Mouse (Mus musculus): ENCODE data around the gene Tra2b. TPM values are rescaled to one million over a fixed set of nuclear protein-coding genes. Genes with fewer than 3 reads are reported as not detected.
"Not testable (repeated sequence)": the region's sequence is repeated elsewhere in the genome, so short reads cannot be mapped to it uniquely, and the experiment has no call there.

Gene Tra2b
- polyA plus RNA-seq, 1 experiment, result 64.5 TPM

DNA sequence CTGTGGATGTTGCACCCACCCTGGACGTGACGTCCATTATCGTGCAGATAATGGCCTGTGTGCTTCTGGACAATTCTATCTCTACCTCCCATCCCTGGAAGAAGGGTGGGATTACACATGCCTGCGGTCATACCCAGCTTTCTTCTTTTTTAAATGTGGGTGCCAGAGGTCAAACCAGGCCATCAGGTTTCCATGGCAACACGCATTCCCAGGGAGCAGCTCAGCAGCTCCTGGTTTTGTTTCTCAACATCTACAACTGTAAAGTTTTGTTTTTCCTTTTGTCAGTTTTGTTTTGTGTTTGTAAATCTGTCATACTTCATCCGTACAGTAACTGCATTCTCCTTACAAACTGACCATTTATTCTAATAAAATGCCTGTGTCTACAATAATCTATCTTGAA lies 31.3 kb downstream of the Tra2b start:
- Histone ChIP-seq H3K4me1 (ENCODE audit: control insufficient read depth, insufficient read depth, insufficient read length, low read length) (no peaks in the 10 kb centered on the region), H3K27ac (replicated peaks; ENCODE audit: low read depth, low read length) (no peak overlapping the region), H3K4me3 (ENCODE audit: insufficient read depth, low read depth, low read length) (no peak overlapping the region)

DNA sequence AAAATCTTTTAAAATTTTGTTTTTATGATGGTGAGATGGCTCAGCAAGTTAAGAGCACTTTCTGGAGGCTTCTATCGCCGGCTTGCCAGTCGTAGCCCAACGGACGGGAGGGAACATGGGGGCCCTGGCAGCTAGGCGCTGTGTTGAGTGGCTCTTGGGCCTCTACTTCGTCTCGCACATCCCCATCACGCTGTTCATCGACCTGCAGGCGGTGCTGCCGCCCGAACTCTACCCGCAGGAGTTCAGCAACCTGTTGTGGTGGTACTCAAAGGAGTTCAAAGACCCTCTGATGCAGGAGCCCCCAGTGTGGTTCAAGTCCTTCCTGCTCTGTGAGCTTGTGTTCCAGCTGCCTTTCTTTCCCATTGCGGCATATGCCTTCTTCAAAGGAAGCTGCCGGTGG lies 35.5 kb downstream of the Tra2b start:
- H3K27ac ChIP-seq (replicated peaks; ENCODE audit: low read depth, low read length); H3K4me3 ChIP-seq (ENCODE audit: insufficient read depth, low read depth, low read length); H3K4me1 ChIP-seq (ENCODE audit: control insufficient read depth, insufficient read depth, insufficient read length, low read length): not testable (repeated sequence)

DNA sequence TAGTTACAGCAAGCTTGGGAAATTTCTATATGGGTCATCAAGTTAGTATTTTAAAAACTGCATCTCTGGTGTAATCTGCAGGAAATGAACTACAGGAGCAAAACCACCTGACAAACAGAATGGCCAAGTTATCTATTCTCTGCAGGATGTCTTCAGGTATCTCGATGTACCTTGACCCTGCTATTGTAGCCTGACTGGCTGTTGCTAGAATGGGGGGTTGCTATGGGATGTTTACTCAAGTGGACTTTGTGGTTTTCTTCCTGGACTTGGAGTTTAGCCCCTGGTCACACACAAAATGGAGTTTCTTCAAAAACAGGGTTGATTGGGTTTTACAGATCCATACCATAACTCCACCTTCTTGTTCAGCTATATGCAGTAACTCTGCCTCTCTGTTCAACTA lies 62.3 kb downstream of the Tra2b start:
- Histone ChIP-seq H3K27ac (replicated peaks; ENCODE audit: low read depth, low read length) (no peak overlapping the region), H3K4me1 (ENCODE audit: control insufficient read depth, insufficient read depth, insufficient read length, low read length) (no peaks in the 10 kb centered on the region), H3K4me3 (ENCODE audit: insufficient read depth, low read depth, low read length) (no peak overlapping the region)

DNA sequence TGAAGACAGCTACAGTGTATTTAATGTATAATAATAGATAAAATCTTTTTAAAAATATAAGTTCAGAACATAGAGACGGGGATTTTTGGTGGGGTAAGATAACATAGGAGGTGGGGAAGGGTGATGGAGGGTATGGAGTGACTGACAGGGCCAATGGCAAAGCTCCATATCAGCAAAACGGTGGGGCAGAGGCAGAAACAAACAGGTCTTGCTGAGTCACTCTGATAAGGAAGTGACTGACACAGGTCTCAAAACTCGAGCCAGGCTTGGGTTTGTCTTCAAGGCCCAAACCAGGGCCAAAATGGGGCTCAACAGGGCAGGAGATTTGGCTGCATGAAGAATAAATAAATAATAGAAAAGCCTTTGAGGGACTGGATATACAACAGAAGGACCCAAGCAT lies 63.9 kb downstream of the Tra2b start:
- Histone ChIP-seq H3K4me3 (ENCODE audit: insufficient read depth, low read depth, low read length) (no peak overlapping the region), H3K4me1 (ENCODE audit: control insufficient read depth, insufficient read depth, insufficient read length, low read length) (no peaks in the 10 kb centered on the region), H3K27ac (replicated peaks; ENCODE audit: low read depth, low read length) (no peak overlapping the region)

DNA sequence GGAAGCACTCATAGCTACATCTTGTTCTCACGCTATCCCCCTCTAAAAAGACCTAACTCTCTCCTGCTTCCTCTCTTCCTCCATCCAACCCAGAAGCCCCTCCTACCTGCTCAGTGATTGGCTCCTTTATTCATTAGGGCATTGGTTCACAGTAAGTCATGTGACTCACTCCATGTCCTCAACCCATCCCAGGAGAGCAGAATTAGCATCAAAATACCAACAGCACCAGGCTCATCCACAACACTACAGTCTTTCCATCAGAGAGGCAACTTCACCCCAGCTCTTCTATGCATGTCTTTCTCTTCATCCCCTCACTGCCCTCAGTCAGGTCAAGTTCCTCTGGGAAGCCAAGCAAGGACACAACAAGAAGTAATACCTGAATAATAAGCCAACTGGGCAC lies 65.3 kb downstream of the Tra2b start:
- no peak overlapping the region for H3K4me3 ChIP-seq (ENCODE audit: insufficient read depth, low read depth, low read length)
- H3K27ac ChIP-seq (replicated peaks; ENCODE audit: low read depth, low read length), result no peak overlapping the region
- no peaks in the 10 kb centered on the region for H3K4me1 ChIP-seq (ENCODE audit: control insufficient read depth, insufficient read depth, insufficient read length, low read length)

Other genes with a start within 250 kb of the Tra2b start
- 1.9 and 3.5 TPM in 2 replicates for gene Igf2bp2, start 102.7 kb downstream of the Tra2b start, polyA plus RNA-seq (2012; ENCODE audit: insufficient read depth, insufficient read length, missing spikeins)
- 2.2 TPM in 2 replicates for gene Etv5, start 173.7 kb upstream of the Tra2b start, polyA plus RNA-seq (2012; ENCODE audit: insufficient read depth, insufficient read length, missing spikeins)

Data from brown adipose tissue, adult 24 weeks (tissue).